Mouse (Mus musculus): ENCODE measurements around the gene Ptpro.

DNA sequence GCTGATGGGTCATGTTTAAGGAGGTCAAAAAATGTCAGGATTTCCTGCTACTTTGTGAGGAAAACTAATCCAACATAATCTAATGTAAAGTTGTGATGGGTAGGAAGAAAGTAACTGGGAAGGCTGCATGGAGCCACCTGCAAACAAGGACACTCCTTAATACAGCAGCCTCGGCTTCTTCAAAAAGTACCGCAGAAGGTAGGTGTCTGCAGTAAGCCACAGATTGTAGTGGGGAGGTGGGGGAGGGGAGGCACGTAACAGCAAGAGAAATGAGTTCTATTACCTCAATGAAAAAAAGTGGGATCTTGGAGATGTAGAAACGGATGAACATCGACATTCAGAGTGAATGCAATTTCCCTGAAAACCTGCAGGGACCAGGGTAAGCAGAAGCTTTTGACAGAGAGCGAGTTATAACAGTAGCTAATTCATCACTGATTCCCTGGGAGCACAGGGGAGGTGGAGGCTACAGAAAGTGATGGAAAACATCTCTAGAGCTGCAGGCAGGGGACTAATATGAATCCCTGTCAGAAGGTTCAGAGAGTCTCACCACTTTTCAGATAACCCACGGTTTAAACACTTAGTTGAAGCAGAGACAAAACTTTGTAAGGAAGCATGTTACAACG lies 34.2 kb upstream of the Ptpro start:
- no peak for TF ChIP-seq CTCF (IDR thresholded peaks at IDR 0.05; ENCODE audit: insufficient read depth, low read depth, low read length)
- TF ChIP-seq POLR2A (IDR thresholded peaks at IDR 0.05; ENCODE audit: insufficient read depth, low read depth, low read length): no peak
